Mouse (Mus musculus): ENCODE measurements around the gene Zar1l.
A peak's percentile ranks its signal among the peaks of the same experiment; 100 is the strongest.
"Not testable (repeated sequence)": the region's sequence is repeated elsewhere in the genome, so short reads cannot be mapped to it uniquely, and the experiment has no call there.

Gene Zar1l

GRCm38 (mm10) chr5:150518064-150518463 is at the start of gene Zar1l:
TSS of gene Zar1l (minus strand) at chr5:150518164.
- DNase-seq, result no peak

- no peak for DNase-seq
Measured at GRCm38 (mm10) chr5:150566971-150567370, 49.0 kb upstream of the Zar1l start.

- no peak for DNase-seq
Measured at GRCm38 (mm10) chr5:150566226-150566625, 48.3 kb upstream of the Zar1l start.

- no peak for DNase-seq
Measured at GRCm38 (mm10) chr5:150564426-150564825, 46.5 kb upstream of the Zar1l start.

GRCm38 (mm10) chr5:150561783-150562182 is 43.8 kb upstream of the Zar1l start:
- DNase-seq, result no peak

- DNase-seq, result no peak
Measured at GRCm38 (mm10) chr5:150561376-150561775, 43.4 kb upstream of the Zar1l start.

- no peak for DNase-seq
Measured at GRCm38 (mm10) chr5:150560851-150561250, 42.9 kb upstream of the Zar1l start.

- no peak for DNase-seq
Measured at GRCm38 (mm10) chr5:150559519-150560103, 41.6 kb upstream of the Zar1l start.

GRCm38 (mm10) chr5:150551637-150552036 is 33.7 kb upstream of the Zar1l start:
- DNase-seq, result no peak

- no peak for DNase-seq
Measured at GRCm38 (mm10) chr5:150543184-150543583, 25.2 kb upstream of the Zar1l start.

GRCm38 (mm10) chr5:150541302-150541701 is 23.3 kb upstream of the Zar1l start:
- no peak for DNase-seq

- DNase-seq, result no peak
Measured at GRCm38 (mm10) chr5:150525239-150525638, 7.3 kb upstream of the Zar1l start.

GRCm38 (mm10) chr5:150522867-150523234 is 4.9 kb upstream of the Zar1l start:
- DNase-seq, result no peak

GRCm38 (mm10) chr5:150521937-150522866 is 4.2 kb upstream of the Zar1l start, which contains the start of gene Brca2:
TSS of gene Brca2 (plus strand) at chr5:150522630.
- peak; percentile 94 for DNase-seq

GRCm38 (mm10) chr5:150519551-150519950 is 1.6 kb upstream of the Zar1l start:
- no peak for DNase-seq

GRCm38 (mm10) chr5:150514027-150514426 is 3.9 kb downstream of the Zar1l start:
- no peak for DNase-seq

GRCm38 (mm10) chr5:150513264-150513663 is 4.7 kb downstream of the Zar1l start:
- no peak for DNase-seq

GRCm38 (mm10) chr5:150510451-150511225 is 7.3 kb downstream of the Zar1l start:
- no peak for DNase-seq

GRCm38 (mm10) chr5:150495792-150496191 is 22.2 kb downstream of the Zar1l start:
- DNase-seq, result peak; percentile 55

- not testable (repeated sequence) for DNase-seq
Measured at GRCm38 (mm10) chr5:150491573-150492173, 26.3 kb downstream of the Zar1l start.

- DNase-seq, result peak; percentile 9
Measured at GRCm38 (mm10) chr5:150490821-150491220, 27.1 kb downstream of the Zar1l start.

- DNase-seq, result no peak
Measured at GRCm38 (mm10) chr5:150490285-150490684, 27.7 kb downstream of the Zar1l start.

- peak; percentile 80 for DNase-seq
Measured at GRCm38 (mm10) chr5:150485198-150485597, 32.8 kb downstream of the Zar1l start.
